In genomic region chr6:55189406-55189805, GRCm38 (mm10) we compare ENCODE assay signal across 39 mouse cellular contexts. TPM values are rescaled to one million over a fixed set of nuclear protein-coding genes. Genes with fewer than 3 reads are reported as not detected.
"Had no signal": no experiment of that assay in that cellular context is flagged by ENCODE, and none has a peak within 500 bp of the region (broad histone marks: within the 10 kb centered on the region; RNA-seq: fewer than 3 reads in every experiment).

No protein-coding gene starts in this region.

- DNase-seq: heart, adult 2 months; heart, postnatal 10 days; heart, postnatal 14 days; heart, postnatal 36 days; heart, postnatal 4 days; kidney, adult 11 months; kidney, adult 18-20 months; kidney, adult 8-10 months; kidney, postnatal 10 days; kidney, postnatal 14 days; kidney, postnatal 25 days; kidney, postnatal 36 days; kidney, postnatal 4 days; layer of hippocampus, adult 9-11 months; layer of hippocampus, postnatal 36 days had no signal

- H3K36me3 ChIP-seq: heart, embryonic 10.5 days; heart, embryonic 12.5 days; heart, embryonic 13.5 days; heart, embryonic 15.5 days; hindbrain, embryonic 10.5 days; hindbrain, embryonic 12.5 days; hindbrain, embryonic 13.5 days; hindbrain, embryonic 15.5 days; intestine, embryonic 15.5 days; kidney, embryonic 15.5 days had no signal

- H3K9me3 ChIP-seq: heart, embryonic 10.5 days; heart, embryonic 12.5 days; heart, embryonic 13.5 days; heart, embryonic 15.5 days; hindbrain, embryonic 12.5 days; hindbrain, embryonic 13.5 days; hindbrain, embryonic 15.5 days; intestine, embryonic 15.5 days; kidney, embryonic 15.5 days had no signal

- H3K27ac ChIP-seq: heart, adult 2 months; heart, embryonic 10.5 days; heart, embryonic 13.5 days; heart, embryonic 15.5 days; hindbrain, embryonic 10.5 days; hindbrain, embryonic 12.5 days; hindbrain, embryonic 13.5 days; hindbrain, embryonic 14.5 days; hindbrain, embryonic 15.5 days; hindbrain, postnatal 0 days; intestine, embryonic 15.5 days; kidney, embryonic 15.5 days; kidney, postnatal 0 days; layer of hippocampus, adult 2 months; left cerebral cortex, adult 2 months had no signal

- H3K4me2 ChIP-seq: heart, embryonic 11.5 days; heart, embryonic 12.5 days; heart, embryonic 13.5 days; heart, embryonic 15.5 days; hindbrain, embryonic 12.5 days; hindbrain, embryonic 13.5 days; hindbrain, embryonic 14.5 days; hindbrain, embryonic 15.5 days; intestine, embryonic 15.5 days; kidney, embryonic 15.5 days had no signal

- H3K9ac ChIP-seq: heart, embryonic 12.5 days; heart, embryonic 13.5 days; heart, embryonic 15.5 days; hindbrain, embryonic 12.5 days; hindbrain, embryonic 13.5 days; hindbrain, embryonic 14.5 days; hindbrain, embryonic 15.5 days; intestine, embryonic 15.5 days; kidney, embryonic 15.5 days had no signal

- H3K4me1 ChIP-seq: heart, embryonic 10.5 days; heart, embryonic 12.5 days; heart, embryonic 13.5 days; heart, embryonic 15.5 days; hindbrain, embryonic 10.5 days; hindbrain, embryonic 12.5 days; hindbrain, embryonic 13.5 days; hindbrain, embryonic 15.5 days; intestine, embryonic 15.5 days; kidney, embryonic 15.5 days had no signal

- ATAC-seq: hindbrain, embryonic 16.5 days; hindbrain, postnatal 0 days; inflammation-experienced regulatory T-cells, adult 6 months; intestine, embryonic 15.5 days; intestine, embryonic 16.5 days; intestine, postnatal 0 days had no signal

- H3K4me3 ChIP-seq: heart, adult 2 months; heart, embryonic 10.5 days; heart, embryonic 12.5 days; heart, embryonic 13.5 days; heart, embryonic 15.5 days; hindbrain, embryonic 10.5 days; hindbrain, embryonic 12.5 days; hindbrain, embryonic 13.5 days; hindbrain, embryonic 15.5 days; intestine, embryonic 15.5 days; kidney, embryonic 15.5 days; layer of hippocampus, adult 2 months; left cerebral cortex, adult 2 months had no signal

- H3K27me3 ChIP-seq: heart, embryonic 12.5 days; heart, embryonic 13.5 days; heart, embryonic 15.5 days; hindbrain, embryonic 12.5 days; hindbrain, embryonic 13.5 days; hindbrain, embryonic 15.5 days; intestine, embryonic 15.5 days; kidney, embryonic 15.5 days had no signal

RNA-seq across cellular contexts. Expression of gene Mindy4, which starts 13.8 kb away (rescaled TPM):
- polyA plus RNA-seq: inflammation-experienced regulatory T-cells, adult 6 months had no signal

RNA-seq across cellular contexts. Expression of gene Inmt, which starts 14.6 kb away (rescaled TPM):
- total RNA-seq: heart, postnatal 10 days; heart, postnatal 4 days; hematopoietic stem cell, adult 5-6 weeks had no signal
- polyA plus RNA-seq: heart, embryonic 11.5 days; heart, embryonic 12.5 days; heart, embryonic 15.5 days; heart, embryonic 16.5 days; heart, postnatal 0 days; hindbrain, embryonic 11.5 days; hindbrain, embryonic 12.5 days; hindbrain, embryonic 13.5 days; hindbrain, embryonic 14.5 days; hindbrain, embryonic 15.5 days; hindbrain, embryonic 16.5 days; hindbrain, postnatal 0 days; inflammation-experienced regulatory T-cells, adult 6 months had no signal

RNA-seq across cellular contexts. Expression of gene Crhr2, which starts 56.6 kb away (rescaled TPM):
- total RNA-seq: hematopoietic stem cell, adult 5-6 weeks had no signal
- polyA plus RNA-seq: inflammation-experienced regulatory T-cells, adult 6 months had no signal
